Mouse (Mus musculus) brain, adult 2 months (tissue): ENCODE data around the gene Zdhhc5.

Experiments
- DNase-seq: peaks from one replicate; pipeline ENCODE4 v3.0.0; 2011; ENCODE audit warnings: low read depth, low spot score

The Zdhhc5 gene

GRCm38 (mm10) chr2:84647051-84647568 is 67.9 kb downstream of the Zdhhc5 start:
- DNase-seq = no peak

- DNase-seq = no peak
Observed at GRCm38 (mm10) chr2:84646138-84646537, 68.8 kb downstream of the Zdhhc5 start.

GRCm38 (mm10) chr2:84640833-84641232 is 74.1 kb downstream of the Zdhhc5 start:
- no peak for DNase-seq

- no peak for DNase-seq
Observed at GRCm38 (mm10) chr2:84638428-84639220, 76.4 kb downstream of the Zdhhc5 start.
